Mouse (Mus musculus): ENCODE measurements around the gene Ptprd. TPM values are rescaled to one million over a fixed set of nuclear protein-coding genes. Genes with fewer than 3 reads are reported as not detected.

Gene Ptprd
- total and polyA plus RNA-seq, 3 experiments: 0.30 to 0.66 TPM; not detected in 1

DNA sequence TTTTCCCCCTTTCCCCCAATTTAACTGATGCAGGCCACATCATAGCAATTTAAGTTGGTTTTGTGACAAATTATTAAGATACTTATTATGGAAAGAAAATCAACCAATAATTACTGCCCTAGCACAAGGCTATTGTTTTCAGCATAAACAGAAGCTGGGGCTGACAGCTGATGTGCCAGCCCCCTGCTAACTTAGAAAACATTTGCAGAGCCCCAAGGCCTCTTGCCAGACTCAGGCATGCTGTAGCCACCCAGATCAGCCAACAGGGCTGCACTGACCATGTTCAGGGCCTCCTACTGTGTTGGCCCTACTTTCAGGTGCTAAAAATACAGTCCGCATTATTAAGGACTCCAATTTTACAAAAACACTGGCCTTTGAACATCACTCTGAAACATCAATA lies 1951.1 kb downstream of the Ptprd start:
- DNase-seq (ENCODE audit: low spot score): no peak
- no peaks in the 10 kb centered on the region for H3K4me1 ChIP-seq (ENCODE audit: insufficient read depth, low read depth, low read length)
- no peak overlapping the region for H3K4me3 ChIP-seq (ENCODE audit: low read depth, low read length)
- TF ChIP-seq GATA1 (IDR thresholded peaks at IDR 0.05; ENCODE audit: borderline replicate concordance, low read length) (no peak), GATA2 (IDR thresholded peaks at IDR 0.05; ENCODE audit: borderline replicate concordance, low read depth, low read length) (no peak), TAL1 (conservative IDR thresholded peaks at IDR 0.05; ENCODE audit: low read depth, low read length) (no peak), CTCF (IDR thresholded peaks at IDR 0.05; ENCODE audit: low read depth, low read length) (no peak), POLR2AphosphoS5 (IDR thresholded peaks at IDR 0.05; ENCODE audit: insufficient replicate concordance, low read depth, low read length) (no peak)
- no peaks in the 10 kb centered on the region for H3K9me3 ChIP-seq (replicated peaks)
- H3K27me3 ChIP-seq (ENCODE audit: insufficient read depth, low read length): no peaks in the 10 kb centered on the region
- no peaks in the 10 kb centered on the region for H3K36me3 ChIP-seq (replicated peaks)
- ATAC-seq (ENCODE audit: extremely low read depth, insufficient number of reproducible peaks, low FRiP score, poor library complexity, severe bottlenecking): no peak

DNA sequence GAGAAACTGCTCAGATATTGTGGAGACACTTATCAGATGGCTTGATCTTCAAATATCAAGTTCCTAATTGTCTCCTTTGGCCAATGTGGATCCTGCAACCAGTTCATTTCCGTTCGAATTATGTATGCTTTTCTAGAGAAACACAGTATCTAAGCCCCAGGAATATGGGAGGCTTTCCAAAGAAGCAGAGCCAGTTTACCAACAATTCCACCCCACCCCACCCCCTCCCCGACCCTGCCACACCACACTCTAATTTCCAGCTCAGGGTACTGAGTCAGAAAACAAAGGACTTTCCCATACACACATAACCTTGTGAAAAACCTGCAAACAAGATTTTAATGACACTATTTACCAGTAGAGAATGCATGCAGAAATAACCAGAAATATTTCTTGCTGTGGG lies 1951.5 kb downstream of the Ptprd start:
- H3K9me3 ChIP-seq (replicated peaks): no peaks in the 10 kb centered on the region
- no peak overlapping the region for H3K4me3 ChIP-seq (ENCODE audit: low read depth, low read length)
- H3K27me3 ChIP-seq (ENCODE audit: insufficient read depth, low read length): no peaks in the 10 kb centered on the region
- H3K36me3 ChIP-seq (replicated peaks): no peaks in the 10 kb centered on the region
- TF ChIP-seq CTCF (IDR thresholded peaks at IDR 0.05; ENCODE audit: low read depth, low read length) (no peak), GATA1 (IDR thresholded peaks at IDR 0.05; ENCODE audit: borderline replicate concordance, low read length) (no peak), TAL1 (conservative IDR thresholded peaks at IDR 0.05; ENCODE audit: low read depth, low read length) (no peak), GATA2 (IDR thresholded peaks at IDR 0.05; ENCODE audit: borderline replicate concordance, low read depth, low read length) (no peak), POLR2AphosphoS5 (IDR thresholded peaks at IDR 0.05; ENCODE audit: insufficient replicate concordance, low read depth, low read length) (no peak)
- ATAC-seq (ENCODE audit: extremely low read depth, insufficient number of reproducible peaks, low FRiP score, poor library complexity, severe bottlenecking): no peak
- no peak for DNase-seq (ENCODE audit: low spot score)
- H3K4me1 ChIP-seq (ENCODE audit: insufficient read depth, low read depth, low read length): no peaks in the 10 kb centered on the region

DNA sequence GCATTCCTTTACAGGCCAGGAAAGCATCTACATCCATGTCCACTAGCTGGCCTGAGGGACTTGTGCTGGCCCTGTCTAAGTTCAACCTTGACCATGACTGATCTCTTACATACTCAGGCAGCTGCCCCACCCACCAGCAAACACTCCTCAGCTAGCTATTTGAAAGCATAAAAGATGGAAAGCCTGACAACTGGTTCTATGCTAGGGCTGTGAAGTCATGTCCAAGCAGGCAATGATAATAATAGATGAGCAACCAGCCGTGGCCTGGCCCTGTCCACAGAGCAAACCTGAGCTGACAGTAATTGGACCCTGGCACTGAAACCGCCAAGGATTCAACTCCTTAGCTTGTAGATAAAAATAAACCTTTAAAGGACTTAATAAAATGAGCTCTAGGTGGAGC lies 1952.1 kb downstream of the Ptprd start:
- no peaks in the 10 kb centered on the region for H3K4me1 ChIP-seq (ENCODE audit: insufficient read depth, low read depth, low read length)
- ATAC-seq (ENCODE audit: extremely low read depth, insufficient number of reproducible peaks, low FRiP score, poor library complexity, severe bottlenecking) (no peak), DNase-seq (ENCODE audit: low spot score) (no peak)
- no peaks in the 10 kb centered on the region for H3K27me3 ChIP-seq (ENCODE audit: insufficient read depth, low read length)
- no peaks in the 10 kb centered on the region for H3K36me3 ChIP-seq (replicated peaks)
- no peak overlapping the region for H3K4me3 ChIP-seq (ENCODE audit: low read depth, low read length)
- no peaks in the 10 kb centered on the region for H3K9me3 ChIP-seq (replicated peaks)
- TF ChIP-seq GATA1 (IDR thresholded peaks at IDR 0.05; ENCODE audit: borderline replicate concordance, low read length): no peak
- TF ChIP-seq POLR2AphosphoS5 (IDR thresholded peaks at IDR 0.05; ENCODE audit: insufficient replicate concordance, low read depth, low read length): no peak
- no peak for TF ChIP-seq TAL1 (conservative IDR thresholded peaks at IDR 0.05; ENCODE audit: low read depth, low read length)
- TF ChIP-seq CTCF (IDR thresholded peaks at IDR 0.05; ENCODE audit: low read depth, low read length): no peak
- TF ChIP-seq GATA2 (IDR thresholded peaks at IDR 0.05; ENCODE audit: borderline replicate concordance, low read depth, low read length): no peak

DNA sequence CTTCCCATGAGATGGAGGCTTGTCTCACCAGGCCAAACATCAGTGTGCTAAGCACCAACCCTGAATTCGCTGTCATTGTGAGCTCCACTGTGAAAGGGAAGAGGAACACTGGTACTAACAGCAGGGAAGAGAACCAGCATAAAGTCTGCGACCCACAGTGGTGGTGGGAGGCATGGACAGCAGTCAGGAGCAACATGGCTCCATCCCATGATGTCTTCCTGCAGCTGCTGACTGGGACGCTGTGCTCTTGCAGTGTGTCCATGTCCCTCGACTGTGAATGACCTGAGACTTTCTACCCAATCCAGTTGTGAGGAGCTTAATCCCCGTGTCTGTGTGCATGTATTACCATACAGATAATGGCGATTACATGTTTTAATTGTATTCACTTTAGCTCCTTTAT lies 1967.4 kb downstream of the Ptprd start:
- ATAC-seq (ENCODE audit: extremely low read depth, insufficient number of reproducible peaks, low FRiP score, poor library complexity, severe bottlenecking) (no peak), DNase-seq (ENCODE audit: low spot score) (no peak)
- Histone ChIP-seq H3K27me3 (ENCODE audit: insufficient read depth, low read length) (peaks cover 2% of the 10 kb centered on the region; the same call in 1 of the 2 replicates), H3K4me1 (ENCODE audit: insufficient read depth, low read depth, low read length) (no peaks in the 10 kb centered on the region), H3K4me3 (ENCODE audit: low read depth, low read length) (no peak overlapping the region; the same call in 1 of the 2 replicates), H3K36me3 (replicated peaks) (no peaks in the 10 kb centered on the region), H3K9me3 (replicated peaks) (no peaks in the 10 kb centered on the region)
- TF ChIP-seq GATA2 (IDR thresholded peaks at IDR 0.05; ENCODE audit: borderline replicate concordance, low read depth, low read length): no peak
- no peak for TF ChIP-seq CTCF (IDR thresholded peaks at IDR 0.05; ENCODE audit: low read depth, low read length)
- no peak for TF ChIP-seq GATA1 (IDR thresholded peaks at IDR 0.05; ENCODE audit: borderline replicate concordance, low read length)
- no peak for TF ChIP-seq TAL1 (conservative IDR thresholded peaks at IDR 0.05; ENCODE audit: low read depth, low read length)
- TF ChIP-seq POLR2AphosphoS5 (IDR thresholded peaks at IDR 0.05; ENCODE audit: insufficient replicate concordance, low read depth, low read length): no peak

DNA sequence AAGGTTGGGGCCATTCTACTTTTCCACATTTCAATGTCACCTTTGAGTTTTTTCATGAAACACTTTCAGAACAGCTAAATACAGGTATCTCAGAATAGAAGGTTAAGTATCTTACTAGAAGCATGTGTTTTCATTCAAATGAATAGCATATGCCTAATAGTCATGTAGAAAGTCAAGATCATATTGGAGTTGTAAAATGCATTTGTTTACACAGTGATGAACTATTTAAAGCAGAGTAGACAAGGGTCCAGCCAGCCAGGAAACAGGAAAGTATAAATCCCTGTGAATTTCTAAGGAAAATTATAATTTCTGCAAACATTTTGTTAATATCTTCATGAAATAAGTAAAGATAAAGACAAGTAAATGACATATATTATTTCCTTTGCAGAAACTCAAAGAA lies 1970.2 kb downstream of the Ptprd start:
- Histone ChIP-seq H3K9me3 (replicated peaks) (no peaks in the 10 kb centered on the region), H3K36me3 (replicated peaks) (no peaks in the 10 kb centered on the region), H3K4me3 (ENCODE audit: low read depth, low read length) (no peak overlapping the region), H3K27me3 (ENCODE audit: insufficient read depth, low read length) (peaks cover 2% of the 10 kb centered on the region; the same call in 1 of the 2 replicates), H3K4me1 (ENCODE audit: insufficient read depth, low read depth, low read length) (no peaks in the 10 kb centered on the region)
- no peak for ATAC-seq (ENCODE audit: extremely low read depth, insufficient number of reproducible peaks, low FRiP score, poor library complexity, severe bottlenecking)
- DNase-seq (ENCODE audit: low spot score): no peak
- TF ChIP-seq GATA2 (IDR thresholded peaks at IDR 0.05; ENCODE audit: borderline replicate concordance, low read depth, low read length): no peak
- no peak for TF ChIP-seq GATA1 (IDR thresholded peaks at IDR 0.05; ENCODE audit: borderline replicate concordance, low read length)
- no peak for TF ChIP-seq POLR2AphosphoS5 (IDR thresholded peaks at IDR 0.05; ENCODE audit: insufficient replicate concordance, low read depth, low read length)

DNA sequence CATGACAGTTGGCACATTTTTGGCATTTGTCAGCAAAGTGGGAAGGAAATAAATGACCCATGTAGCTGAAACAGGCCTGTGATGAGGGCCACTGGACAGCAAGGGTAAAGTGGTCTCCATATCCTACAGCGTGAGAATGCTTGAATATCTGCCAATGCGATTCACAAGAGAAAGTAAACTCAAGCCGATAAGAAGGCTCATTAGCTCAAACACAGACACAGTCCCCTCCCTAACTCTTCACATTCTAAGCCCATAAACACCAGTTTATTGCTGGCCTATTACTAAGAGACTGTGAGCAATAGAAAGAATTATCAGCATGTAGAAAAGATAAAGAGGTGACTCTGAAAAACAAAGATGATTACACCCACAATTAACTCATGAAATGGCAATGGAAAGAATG lies 1970.6 kb downstream of the Ptprd start:
- H3K27me3 ChIP-seq (ENCODE audit: insufficient read depth, low read length): peaks cover 2% of the 10 kb centered on the region; the same call in 1 of the 2 replicates
- DNase-seq (ENCODE audit: low spot score) (no peak), ATAC-seq (ENCODE audit: extremely low read depth, insufficient number of reproducible peaks, low FRiP score, poor library complexity, severe bottlenecking) (no peak)
- H3K4me3 ChIP-seq (ENCODE audit: low read depth, low read length): no peak overlapping the region
- H3K9me3 ChIP-seq (replicated peaks): no peaks in the 10 kb centered on the region
- TF ChIP-seq GATA2 (IDR thresholded peaks at IDR 0.05; ENCODE audit: borderline replicate concordance, low read depth, low read length) (no peak), TAL1 (conservative IDR thresholded peaks at IDR 0.05; ENCODE audit: low read depth, low read length) (no peak), GATA1 (IDR thresholded peaks at IDR 0.05; ENCODE audit: borderline replicate concordance, low read length) (no peak), POLR2AphosphoS5 (IDR thresholded peaks at IDR 0.05; ENCODE audit: insufficient replicate concordance, low read depth, low read length) (no peak), CTCF (IDR thresholded peaks at IDR 0.05; ENCODE audit: low read depth, low read length) (no peak)
- no peaks in the 10 kb centered on the region for H3K36me3 ChIP-seq (replicated peaks)
- no peaks in the 10 kb centered on the region for H3K4me1 ChIP-seq (ENCODE audit: insufficient read depth, low read depth, low read length)

All from G1E (cell line).